Mouse (Mus musculus): ENCODE results near the gene Casq2.

The Casq2 gene

DNA sequence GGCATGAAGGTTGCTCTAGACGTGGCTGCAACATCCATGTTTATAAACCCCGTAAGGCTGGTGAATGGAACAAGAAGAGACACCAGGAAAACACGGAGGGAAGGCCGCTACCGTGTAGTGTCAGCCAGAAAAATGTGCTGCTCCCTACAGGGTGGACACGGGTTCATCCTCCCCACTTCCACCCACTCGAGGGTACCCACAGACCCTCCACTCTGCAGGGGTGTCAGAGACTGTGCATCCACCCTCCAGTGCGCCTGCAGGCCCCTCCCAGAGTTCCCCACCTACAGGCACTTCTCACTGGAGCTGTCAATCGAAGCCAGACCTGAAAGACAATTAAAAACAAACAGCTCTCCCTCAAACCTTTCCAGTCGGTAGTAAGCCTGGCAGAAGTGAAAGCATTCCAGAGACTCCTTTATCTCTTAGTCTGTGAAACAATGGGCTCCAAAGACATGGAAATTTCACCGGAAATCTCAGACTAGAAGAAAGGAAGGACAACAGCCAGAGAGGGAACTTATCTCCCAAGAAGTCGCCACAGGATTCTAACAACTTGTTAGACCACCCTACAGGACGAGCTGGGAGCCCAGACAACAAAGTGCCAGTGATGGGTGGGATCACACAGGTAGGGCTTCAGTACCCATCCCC is 2.5 kb upstream of the Casq2 start:
- no peak for DNase-seq

GRCm38 (mm10) chr3:102084833-102085491 is 1.3 kb upstream of the Casq2 start:
- no peak for DNase-seq

GRCm38 (mm10) chr3:102085719-102086118 is 496 bp upstream of the Casq2 start:
- DNase-seq = no peak

GRCm38 (mm10) chr3:102094841-102095240 is 8.6 kb downstream of the Casq2 start:
- DNase-seq = no peak

- peak; percentile 27 to 55 for DNase-seq
These were observed 9.2 kb downstream of the Casq2 start for GRCm38 (mm10) chr3:102095412-102095811.

DNA sequence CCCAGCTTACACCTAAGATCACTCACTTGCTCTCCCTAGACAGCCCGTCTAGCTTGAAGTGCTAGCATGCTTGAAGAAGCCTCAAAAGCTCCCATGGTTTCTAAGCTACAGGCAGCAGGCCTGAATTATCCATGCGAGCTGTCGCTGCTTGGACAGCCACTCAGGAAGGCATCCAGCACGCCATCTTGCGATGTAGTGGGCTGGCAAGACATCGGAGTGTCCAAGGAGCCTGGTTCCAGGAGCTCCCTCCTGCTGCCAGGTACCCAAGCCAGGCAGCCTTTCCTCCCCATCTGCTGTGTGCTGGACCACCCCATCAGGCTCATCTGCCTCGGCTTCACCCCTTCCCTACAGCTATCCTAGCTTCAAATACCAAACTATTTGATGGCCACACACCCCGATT is 10.2 kb downstream of the Casq2 start:
- DNase-seq = peak; percentile 78

DNA sequence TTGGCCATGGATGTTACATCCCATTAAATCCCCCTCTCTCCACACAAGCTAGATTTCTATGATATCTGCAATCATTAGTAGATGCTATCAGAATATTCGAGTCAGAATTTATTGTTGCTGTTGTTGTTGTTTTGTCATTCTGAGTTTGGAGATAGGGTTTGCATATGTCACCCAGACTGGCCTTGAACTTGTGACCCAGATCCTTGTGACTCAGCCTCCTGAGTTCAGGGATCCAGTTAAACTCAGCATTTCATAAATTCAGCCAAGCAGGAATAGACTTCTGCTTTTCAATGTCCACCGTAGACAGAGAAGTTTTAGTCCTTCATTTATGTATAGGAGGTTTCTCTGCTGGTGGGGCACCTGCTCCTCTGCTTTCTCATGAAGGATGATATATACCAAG is 10.8 kb downstream of the Casq2 start:
- DNase-seq = no peak

GRCm38 (mm10) chr3:102099242-102099641 is 13.0 kb downstream of the Casq2 start:
- DNase-seq = peak; percentile 49 to 63

- DNase-seq = no peak
These were observed 13.6 kb downstream of the Casq2 start for GRCm38 (mm10) chr3:102099793-102100192.

DNA sequence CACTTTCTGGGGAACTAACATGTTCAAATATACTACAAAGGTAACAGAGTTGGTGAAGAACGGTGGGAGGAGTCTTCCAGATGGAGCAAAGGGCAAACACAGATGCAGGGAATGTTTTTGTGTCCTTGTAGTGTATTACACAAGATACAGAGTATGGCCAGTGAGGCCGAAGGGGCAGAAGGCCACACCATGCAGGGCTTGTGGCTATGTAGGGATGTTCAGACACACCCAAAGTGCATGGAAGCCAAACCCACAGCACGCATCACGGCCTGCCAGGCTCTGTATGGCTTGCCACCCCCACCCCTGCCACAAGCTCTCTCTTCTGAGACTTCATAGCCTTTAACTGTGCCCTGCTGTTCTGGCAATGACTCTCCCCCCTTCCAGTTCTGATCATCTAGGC is 15.2 kb downstream of the Casq2 start:
- DNase-seq = no peak

DNA sequence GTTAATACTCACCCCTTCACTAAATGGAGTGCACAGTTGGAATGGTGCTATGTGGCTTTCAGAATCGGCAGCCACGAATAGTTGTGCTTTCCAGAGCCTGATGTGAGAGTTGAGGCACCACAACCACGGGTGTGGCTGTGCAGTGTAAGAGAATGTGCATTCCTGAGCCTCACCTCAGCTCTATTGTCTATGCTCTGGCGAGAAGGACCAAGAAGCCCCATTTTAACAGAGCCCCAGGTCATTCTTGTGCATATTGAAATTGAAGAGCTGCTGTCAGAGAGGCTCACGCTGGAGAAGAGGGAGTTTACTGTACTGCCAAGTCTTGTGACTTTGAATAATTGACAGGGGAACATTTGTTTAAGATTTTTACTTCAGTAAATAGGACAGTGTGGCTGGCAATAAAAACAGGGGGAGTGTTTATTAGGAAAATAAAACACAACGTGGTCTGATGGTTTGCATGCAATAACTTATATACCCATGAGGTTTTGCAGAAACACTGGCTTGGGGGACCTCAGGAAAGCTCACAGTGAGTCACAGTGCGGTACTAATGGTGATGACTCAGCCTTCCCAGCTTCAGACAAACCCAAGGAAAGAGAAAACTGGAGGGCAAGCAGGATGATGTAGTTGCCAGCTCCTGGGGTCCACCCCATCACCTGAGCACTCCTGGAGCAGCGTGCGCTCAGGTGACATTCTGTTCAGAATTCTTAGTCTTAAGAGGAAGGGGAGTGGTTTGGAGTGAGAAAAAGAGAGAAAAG is 17.8 kb downstream of the Casq2 start:
- no peak for DNase-seq

DNA sequence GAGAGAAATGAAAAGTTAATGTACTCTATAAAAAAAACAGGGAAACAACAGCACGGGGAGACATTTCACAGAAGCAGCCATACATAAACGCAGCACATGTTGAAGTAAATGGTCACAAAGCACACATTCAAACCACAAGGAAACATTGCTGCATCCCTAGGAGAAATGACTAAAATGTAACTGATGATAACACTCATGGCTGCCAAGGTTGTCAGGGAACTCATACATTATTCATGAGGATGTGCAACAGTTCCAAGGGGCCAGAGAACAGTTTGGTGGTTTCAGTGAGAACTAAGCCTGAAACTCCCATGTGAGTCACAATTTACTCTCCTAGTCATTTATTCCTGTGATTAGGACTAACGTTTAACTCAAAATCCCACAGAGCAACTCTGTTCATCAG is 22.0 kb downstream of the Casq2 start:
- no peak for DNase-seq

- DNase-seq = no peak
These were observed 25.9 kb downstream of the Casq2 start for GRCm38 (mm10) chr3:102111979-102112599.

DNA sequence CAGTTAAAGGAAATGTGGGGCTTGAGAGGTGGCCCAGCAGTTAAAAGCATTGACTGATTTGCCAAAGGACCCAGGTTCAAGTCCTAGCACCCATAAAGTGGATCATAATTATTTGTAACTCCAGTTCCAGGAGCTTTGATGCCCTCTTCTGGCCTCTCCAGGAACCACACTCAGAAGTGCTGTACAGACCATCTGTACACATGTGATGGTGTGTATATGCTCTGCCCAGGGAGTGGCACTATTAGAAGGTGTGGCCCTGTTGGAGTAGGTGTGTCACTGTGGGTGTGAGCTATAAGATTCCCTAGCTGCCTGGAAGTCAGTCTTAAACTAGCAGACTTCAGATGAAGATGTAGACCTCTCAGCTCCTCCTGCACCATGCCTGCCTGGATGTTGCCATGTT is 34.7 kb downstream of the Casq2 start:
- DNase-seq = no peak

DNA sequence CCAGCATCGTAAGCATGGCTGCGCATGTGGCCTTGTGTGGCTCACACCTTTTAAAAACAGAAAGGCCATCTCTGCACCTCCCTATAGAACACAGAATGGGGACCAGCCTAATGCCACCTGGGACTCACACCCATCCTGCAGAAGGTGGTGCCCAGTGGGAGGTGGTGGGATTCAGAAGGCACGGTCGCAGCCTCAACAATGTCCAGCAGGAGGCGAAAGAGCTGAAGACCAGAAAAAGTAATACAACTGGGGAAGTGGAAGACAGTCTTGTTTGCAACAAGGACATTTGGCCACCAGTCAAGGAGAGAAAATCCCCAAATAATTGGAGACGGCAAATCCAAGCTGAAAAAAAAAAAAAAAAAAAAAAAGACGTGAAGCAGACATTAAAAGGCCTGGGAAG is 35.8 kb downstream of the Casq2 start:
- peak in 1 of 2 experiments; percentile 49 for DNase-seq

GRCm38 (mm10) chr3:102123654-102124053 is 37.4 kb downstream of the Casq2 start:
- DNase-seq = no peak

DNA sequence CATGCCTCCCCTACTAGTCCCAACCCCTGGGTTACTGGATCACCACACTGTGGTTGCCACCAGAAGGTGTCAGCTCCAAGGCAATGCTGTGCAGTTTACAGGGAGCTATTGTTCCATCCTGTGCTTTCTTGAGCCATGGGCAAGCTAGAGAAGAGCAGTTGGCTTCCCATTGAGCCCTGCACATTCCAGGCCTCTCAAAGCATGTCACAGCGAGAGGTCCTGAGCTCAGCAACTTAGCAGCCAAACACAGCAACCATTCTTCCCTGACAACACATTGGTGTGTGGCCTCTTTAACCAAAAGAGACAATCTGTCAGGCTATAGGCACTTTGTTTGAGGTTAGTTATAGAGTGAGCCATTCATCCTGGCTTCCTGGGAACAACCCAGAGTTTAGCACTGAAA is 39.3 kb downstream of the Casq2 start:
- peak in 1 of 2 experiments; percentile 38 for DNase-seq

DNA sequence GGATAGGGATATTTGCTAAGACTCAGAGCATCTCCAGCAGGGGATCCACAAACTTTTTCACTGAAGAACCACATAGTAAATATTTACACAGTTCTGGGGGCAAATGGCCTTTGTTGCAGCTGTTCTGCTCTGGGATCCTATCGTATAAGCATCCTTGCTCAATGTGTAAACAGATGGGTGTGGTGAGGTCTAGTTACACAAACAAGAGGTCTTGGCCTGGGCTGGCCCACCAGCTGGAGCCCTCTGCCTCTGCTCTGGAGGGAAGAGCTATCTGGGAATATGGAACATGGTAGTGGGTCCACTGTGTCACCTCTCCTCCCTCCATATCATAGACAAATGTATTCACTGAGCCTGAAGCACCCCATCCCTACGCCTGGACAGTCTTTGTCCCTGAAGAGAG is 40.9 kb downstream of the Casq2 start:
- DNase-seq = no peak

- no peak for DNase-seq
These were observed 42.0 kb downstream of the Casq2 start for GRCm38 (mm10) chr3:102128242-102128641.

- no peak for DNase-seq
These were observed 44.3 kb downstream of the Casq2 start for GRCm38 (mm10) chr3:102130478-102130877.

DNA sequence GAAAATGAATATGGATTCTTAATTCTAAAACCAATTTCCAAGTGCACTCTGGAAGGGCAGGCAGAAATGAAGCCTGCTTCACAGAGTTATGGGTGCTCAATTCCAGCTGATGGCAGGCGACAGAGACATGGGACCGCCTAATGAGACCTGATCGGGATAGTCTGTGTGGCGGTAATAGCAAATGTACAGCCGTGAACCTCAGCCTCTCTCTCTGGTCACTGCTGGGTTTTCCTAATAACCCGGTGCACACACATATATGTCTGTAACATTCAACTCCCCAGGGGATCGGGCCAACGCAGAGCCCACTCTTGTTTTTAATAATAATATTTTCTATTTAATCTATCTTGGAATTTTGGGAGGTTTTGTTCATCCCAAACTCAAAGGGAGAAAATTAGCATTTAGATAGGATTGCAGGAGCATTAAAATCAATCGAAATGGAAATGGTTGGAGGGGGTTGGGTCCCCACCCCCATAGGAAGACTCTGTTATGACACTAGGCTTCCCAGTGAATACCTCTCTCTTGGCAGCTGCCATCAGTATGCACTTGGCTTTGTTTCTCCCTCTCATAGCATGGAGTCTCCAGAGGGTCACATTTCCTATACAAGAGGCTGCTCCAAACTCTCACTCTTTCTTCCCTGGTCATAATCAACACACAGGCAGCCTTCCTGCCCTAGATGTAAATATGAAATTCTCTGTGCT is 45.6 kb downstream of the Casq2 start:
- DNase-seq = no peak

GRCm38 (mm10) chr3:102135389-102136113 is 49.3 kb downstream of the Casq2 start:
- DNase-seq = no peak

Data from cerebellum, postnatal 14 days (tissue).